Mouse (Mus musculus): ENCODE data around the gene Tmem163. TPM values are rescaled to one million over a fixed set of nuclear protein-coding genes. Genes with fewer than 3 reads are reported as not detected.

Tmem163 gene
- total and polyA plus RNA-seq, 2 experiments from 2014 or later, result 54.9 to 56.0 TPM

GRCm38 (mm10) chr1:127444836-127445485 lies 234.4 kb downstream of the Tmem163 start:
- TF ChIP-seq CTCF (IDR thresholded peaks at IDR 0.05; ENCODE audit: low read depth), result no peak
- H3K36me3 ChIP-seq (ENCODE audit: insufficient read depth, low read length), result peaks cover 10% of the 10 kb centered on the region; the same call in 1 of the 2 replicates
- H3K4me2 ChIP-seq (ENCODE audit: low read depth, low read length), result no peak overlapping the region
- no peak for DNase-seq (ENCODE audit: low spot score)
- H3K27ac ChIP-seq, result no peak overlapping the region
- no peak overlapping the region for H3K9ac ChIP-seq (replicated peaks; ENCODE audit: low read length)
- no peak for ATAC-seq
- H3K4me3 ChIP-seq (ENCODE audit: low read length), result no peak overlapping the region
- H3K9me3 ChIP-seq (ENCODE audit: low read length), result no peaks in the 10 kb centered on the region
- H3K27me3 ChIP-seq (ENCODE audit: insufficient read depth, low read length), result no peaks in the 10 kb centered on the region
- no peaks in the 10 kb centered on the region for H3K4me1 ChIP-seq (ENCODE audit: insufficient read depth, low read length)
- 58% methylated on average over 5 of the region's 5 CpGs for WGBS

GRCm38 (mm10) chr1:127442880-127443877 lies 236.2 kb downstream of the Tmem163 start:
- ATAC-seq, result no peak; the same call in 1 of the 2 replicates
- Histone ChIP-seq H3K27ac (no peak overlapping the region), H3K4me1 (ENCODE audit: insufficient read depth, low read length) (no peaks in the 10 kb centered on the region), H3K4me3 (ENCODE audit: low read length) (no peak overlapping the region), H3K9ac (replicated peaks; ENCODE audit: low read length) (no peak overlapping the region), H3K4me2 (ENCODE audit: low read depth, low read length) (no peak overlapping the region), H3K9me3 (ENCODE audit: low read length) (no peaks in the 10 kb centered on the region), H3K27me3 (ENCODE audit: insufficient read depth, low read length) (no peaks in the 10 kb centered on the region), H3K36me3 (ENCODE audit: insufficient read depth, low read length) (peaks cover 5% of the 10 kb centered on the region; the same call in 1 of the 2 replicates)
- WGBS, result 37% methylated on average over 14 of the region's 14 CpGs
- DNase-seq (ENCODE audit: low spot score), result no peak
- TF ChIP-seq CTCF (IDR thresholded peaks at IDR 0.05; ENCODE audit: low read depth), result no peak

GRCm38 (mm10) chr1:127441736-127442135 lies 237.6 kb downstream of the Tmem163 start:
- H3K4me2 ChIP-seq (ENCODE audit: low read depth, low read length), result no peak overlapping the region
- no peak overlapping the region for H3K9ac ChIP-seq (replicated peaks; ENCODE audit: low read length)
- no peak for DNase-seq (ENCODE audit: low spot score)

GRCm38 (mm10) chr1:127441007-127441406 lies 238.3 kb downstream of the Tmem163 start:
- 83% methylated on average over 1 of the region's 1 CpGs for WGBS
- no peak overlapping the region for H3K4me3 ChIP-seq (ENCODE audit: low read length)
- H3K27me3 ChIP-seq (ENCODE audit: insufficient read depth, low read length), result no peaks in the 10 kb centered on the region
- H3K9me3 ChIP-seq (ENCODE audit: low read length), result no peaks in the 10 kb centered on the region
- no peak for DNase-seq (ENCODE audit: low spot score)
- no peak for ATAC-seq
- no peak overlapping the region for H3K27ac ChIP-seq
- H3K9ac ChIP-seq (replicated peaks; ENCODE audit: low read length), result no peak overlapping the region
- no peak for TF ChIP-seq CTCF (IDR thresholded peaks at IDR 0.05; ENCODE audit: low read depth)
- H3K4me1 ChIP-seq (ENCODE audit: insufficient read depth, low read length), result no peaks in the 10 kb centered on the region
- no peaks in the 10 kb centered on the region for H3K36me3 ChIP-seq (ENCODE audit: insufficient read depth, low read length)
- no peak overlapping the region for H3K4me2 ChIP-seq (ENCODE audit: low read depth, low read length)

More at GRCm38 (mm10) chr1:127441736-127442135, 237.6 kb downstream of the Tmem163 start:
- 0 out of 2 replicates have a peak, but pooled peaks have one; percentile 12 for TF ChIP-seq CTCF (IDR thresholded peaks at IDR 0.05; ENCODE audit: low read depth)
- Histone ChIP-seq H3K27me3 (ENCODE audit: insufficient read depth, low read length) (no peaks in the 10 kb centered on the region), H3K4me1 (ENCODE audit: insufficient read depth, low read length) (no peaks in the 10 kb centered on the region), H3K4me3 (ENCODE audit: low read length) (no peak overlapping the region), H3K27ac (no peak overlapping the region), H3K9me3 (ENCODE audit: low read length) (no peaks in the 10 kb centered on the region), H3K36me3 (ENCODE audit: insufficient read depth, low read length) (no peaks in the 10 kb centered on the region)
- whole genome bisulfite sequencing, result 81% methylated on average over 3 of the region's 3 CpGs
- ATAC-seq, result no peak

GRCm38 (mm10) chr1:127439452-127439891 lies 239.9 kb downstream of the Tmem163 start:
- no peak overlapping the region for H3K9ac ChIP-seq (replicated peaks; ENCODE audit: low read length)
- no peaks in the 10 kb centered on the region for H3K36me3 ChIP-seq (ENCODE audit: insufficient read depth, low read length)
- ATAC-seq, result no peak
- no peaks in the 10 kb centered on the region for H3K27me3 ChIP-seq (ENCODE audit: insufficient read depth, low read length)
- no peak overlapping the region for H3K4me3 ChIP-seq (ENCODE audit: low read length)
- 76% methylated on average over 9 of the region's 9 CpGs for WGBS
- no peak overlapping the region for H3K27ac ChIP-seq
- H3K9me3 ChIP-seq (ENCODE audit: low read length), result no peaks in the 10 kb centered on the region
- H3K4me2 ChIP-seq (ENCODE audit: low read depth, low read length), result no peak overlapping the region
- DNase-seq (ENCODE audit: low spot score), result no peak
- no peak for TF ChIP-seq CTCF (IDR thresholded peaks at IDR 0.05; ENCODE audit: low read depth)
- no peaks in the 10 kb centered on the region for H3K4me1 ChIP-seq (ENCODE audit: insufficient read depth, low read length)

GRCm38 (mm10) chr1:127437091-127437490 lies 242.3 kb downstream of the Tmem163 start:
- DNase-seq (ENCODE audit: low spot score) (no peak), ATAC-seq (no peak)
- Histone ChIP-seq H3K27ac (no peak overlapping the region), H3K27me3 (ENCODE audit: insufficient read depth, low read length) (no peaks in the 10 kb centered on the region), H3K4me1 (ENCODE audit: insufficient read depth, low read length) (no peaks in the 10 kb centered on the region), H3K4me2 (ENCODE audit: low read depth, low read length) (no peak overlapping the region), H3K36me3 (ENCODE audit: insufficient read depth, low read length) (no peaks in the 10 kb centered on the region), H3K9ac (replicated peaks; ENCODE audit: low read length) (no peak overlapping the region), H3K4me3 (ENCODE audit: low read length) (no peak overlapping the region), H3K9me3 (ENCODE audit: low read length) (no peaks in the 10 kb centered on the region)
- WGBS, result 70% methylated on average over 6 of the region's 6 CpGs
- TF ChIP-seq CTCF (IDR thresholded peaks at IDR 0.05; ENCODE audit: low read depth), result no peak

Other genes with a start within 250 kb of the Tmem163 start
- gene Acmsd, start 49.9 kb upstream of the Tmem163 start, total RNA-seq (2014; rRNA removed), result not detected in 2 replicates
- not detected in 2 replicates for gene Acmsd, start 49.9 kb upstream of the Tmem163 start, polyA plus RNA-seq (2015; fragmentation: Nextera tagmentation; extraction: Ambion mirVana)
- gene Ccnt2, start 94.6 kb upstream of the Tmem163 start, total RNA-seq (2014; rRNA removed), result 38.4 and 39.0 TPM in 2 replicates
- 28.8 and 29.8 TPM in 2 replicates for gene Ccnt2, start 94.6 kb upstream of the Tmem163 start, polyA plus RNA-seq (2015; fragmentation: Nextera tagmentation; extraction: Ambion mirVana)
- 2.5 and 3.6 TPM in 2 replicates for gene Map3k19, start 175.5 kb upstream of the Tmem163 start, total RNA-seq (2014; rRNA removed)
- gene Map3k19, start 175.5 kb upstream of the Tmem163 start, polyA plus RNA-seq (2015; fragmentation: Nextera tagmentation; extraction: Ambion mirVana), result 0.94 and 0.95 TPM in 2 replicates
- gene Rab3gap1, start 189.2 kb upstream of the Tmem163 start, total RNA-seq (2014; rRNA removed), result 25.1 and 28.0 TPM in 2 replicates
- gene Rab3gap1, start 189.2 kb upstream of the Tmem163 start, polyA plus RNA-seq (2015; fragmentation: Nextera tagmentation; extraction: Ambion mirVana), result 17.4 and 18.7 TPM in 2 replicates